Mouse (Mus musculus): ENCODE data around the gene Kptn.

The Kptn gene

DNA sequence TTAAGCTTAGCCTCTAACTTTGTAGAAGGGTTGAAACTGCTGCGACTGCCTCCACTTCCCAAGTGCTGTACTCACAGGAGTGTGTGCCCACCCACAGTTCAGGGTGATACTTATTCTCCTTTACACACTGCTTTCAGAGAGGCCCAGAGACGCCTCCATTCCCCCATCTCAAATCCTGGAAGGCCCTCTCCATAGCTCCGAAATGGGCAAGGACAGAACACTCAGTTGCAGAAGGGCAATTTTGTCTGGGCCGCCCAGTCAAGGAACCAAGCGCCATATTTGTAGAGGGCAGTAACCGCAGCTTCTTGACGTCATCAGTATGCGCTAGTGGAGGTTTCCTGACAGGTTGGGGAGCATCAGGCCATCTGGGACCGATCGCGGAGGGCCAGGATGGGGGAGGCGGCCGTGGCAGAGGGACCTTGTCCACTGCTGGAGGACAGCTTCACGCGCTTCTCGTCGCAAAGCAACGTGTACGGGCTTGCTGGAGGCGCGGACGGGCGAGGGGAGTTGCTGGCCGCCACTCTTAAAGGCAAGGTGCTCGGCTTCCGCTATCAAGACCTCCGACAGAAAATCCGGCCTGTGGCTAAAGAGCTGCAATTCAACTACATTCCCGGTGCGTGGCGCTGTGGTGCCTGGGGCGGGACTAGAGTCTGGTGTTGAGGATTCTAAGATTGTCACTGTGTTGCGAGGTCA, at the start of gene Kptn:
Kptn (plus strand) TSS at position 327 of the 693 bp plus-strand sequence.
- DNase-seq (ENCODE audit: low spot score in 2 of 2): peak; percentile 84 to 85

- DNase-seq (ENCODE audit: low spot score in 2 of 2): no peak
Observed at GRCm38 (mm10) chr7:16070846-16071245, 48.8 kb upstream of the Kptn start.

GRCm38 (mm10) chr7:16071906-16072305, 47.8 kb upstream of the Kptn start:
- DNase-seq (ENCODE audit: low spot score in 2 of 2): no peak

DNA sequence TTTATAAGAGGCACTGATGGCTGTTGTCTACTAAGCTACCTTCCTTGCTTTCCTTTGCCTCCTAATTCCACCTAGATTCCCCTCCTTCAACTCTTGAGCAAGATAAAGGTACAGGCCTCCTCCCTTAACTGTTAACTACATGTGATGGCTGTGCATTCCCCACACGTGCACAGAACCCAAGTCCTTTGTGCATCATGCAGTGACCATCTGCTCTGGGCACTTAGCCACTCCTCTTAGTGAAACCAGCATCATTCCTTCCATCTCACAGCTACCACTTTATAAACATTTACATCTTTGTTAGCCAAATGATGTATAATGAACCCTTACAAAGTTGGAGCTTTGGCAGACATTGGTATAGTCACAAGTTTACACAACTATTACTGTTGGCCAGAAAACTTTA, 39.7 kb upstream of the Kptn start:
- DNase-seq (ENCODE audit: low spot score in 2 of 2): no peak

GRCm38 (mm10) chr7:16080581-16080980, 39.1 kb upstream of the Kptn start:
- no peak for DNase-seq (ENCODE audit: low spot score in 2 of 2)

DNA sequence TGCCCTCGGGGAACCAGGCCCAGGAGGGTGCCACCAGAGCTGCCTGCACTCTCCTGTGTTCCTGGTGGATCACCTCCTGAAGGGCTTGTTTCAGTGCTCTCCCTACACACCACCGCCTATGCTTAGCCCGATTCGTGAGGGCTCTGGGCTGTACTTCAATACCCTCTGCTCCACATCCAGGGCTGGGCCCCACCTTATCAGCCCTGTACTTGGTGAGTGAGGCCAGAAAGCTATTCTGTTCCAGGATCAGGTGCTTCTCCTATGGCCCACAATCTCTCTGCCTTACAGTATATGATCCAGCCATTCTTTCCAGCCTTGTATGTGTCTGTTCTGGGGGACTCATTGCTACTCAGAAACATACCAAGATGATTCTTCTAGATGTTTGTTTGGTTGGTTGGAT, 36.3 kb upstream of the Kptn start:
- DNase-seq (ENCODE audit: low spot score in 2 of 2): no peak

DNA sequence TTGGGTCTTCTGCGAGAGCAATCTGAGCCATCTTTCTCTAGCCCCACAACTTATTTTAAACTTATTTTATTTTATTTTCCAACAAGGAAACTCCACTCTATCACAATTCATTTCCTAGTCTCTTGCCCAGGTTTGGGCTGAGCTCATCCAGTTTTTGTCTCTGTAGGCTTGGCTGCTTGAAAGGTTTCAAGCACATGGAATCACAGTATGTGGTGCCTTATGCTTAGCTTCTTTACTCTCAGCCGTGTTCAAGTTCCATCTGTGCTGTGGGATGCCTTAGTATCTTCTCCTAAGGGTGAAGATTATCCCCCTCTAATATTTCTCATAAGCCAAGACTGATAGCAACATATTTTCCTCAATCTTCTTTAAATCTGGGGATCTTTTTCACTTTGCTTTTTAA, 32.1 kb upstream of the Kptn start:
- no peak for DNase-seq (ENCODE audit: low spot score in 2 of 2)

- no peak for DNase-seq (ENCODE audit: low spot score in 2 of 2)
Observed at GRCm38 (mm10) chr7:16094592-16094991, 25.1 kb upstream of the Kptn start.

DNA sequence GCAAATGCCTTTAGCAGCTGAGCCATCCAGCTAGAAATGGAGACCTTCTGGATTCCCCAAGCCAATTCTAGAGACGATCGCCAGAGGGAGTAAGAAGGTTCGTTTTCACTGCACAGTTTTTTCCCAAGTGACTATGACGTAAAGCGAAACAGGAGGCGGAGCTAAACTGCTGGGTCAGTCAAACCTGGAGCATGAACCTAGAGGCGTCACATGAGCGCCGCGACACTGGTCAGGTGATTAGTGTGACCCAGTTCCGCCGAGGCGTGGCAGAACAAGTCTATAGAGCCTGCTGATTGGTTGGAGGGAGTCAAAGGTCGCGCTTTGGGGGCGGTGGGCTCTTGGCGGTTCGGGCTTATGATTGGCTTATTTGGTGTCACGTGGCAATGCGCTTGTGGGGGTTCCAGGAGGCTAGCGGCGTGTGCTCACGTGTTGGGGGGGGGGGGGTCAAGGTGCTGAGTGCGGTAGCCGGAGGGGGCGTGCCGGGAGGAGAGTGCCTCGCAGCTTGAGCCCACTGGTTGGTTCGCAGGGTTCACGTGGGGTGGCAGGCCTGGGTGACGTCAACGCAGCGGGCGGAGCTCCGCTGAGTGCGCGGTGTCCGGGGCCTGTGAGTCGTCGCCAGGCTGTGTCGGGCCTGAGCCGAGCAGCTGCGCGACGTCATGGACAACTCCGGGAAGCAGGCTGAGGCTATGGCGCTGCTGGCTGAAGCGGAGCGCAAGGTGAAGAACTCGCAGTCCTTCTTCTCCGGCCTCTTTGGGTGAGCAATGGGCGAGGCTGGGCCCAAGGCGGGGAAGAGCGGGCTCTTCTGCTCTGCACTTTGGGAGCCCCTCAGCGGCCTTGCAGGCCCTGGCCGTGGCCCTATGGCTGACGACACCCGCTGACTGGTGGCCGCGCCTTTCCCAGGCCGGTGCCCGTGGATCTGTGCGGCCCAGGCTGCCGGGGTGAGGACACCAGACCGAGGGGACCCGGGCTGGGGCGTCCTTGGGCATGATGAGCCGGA, 21.4 kb upstream of the Kptn start, which contains the start of gene Napa:
Napa (plus strand) TSS at position 438 of the 997 bp plus-strand sequence.
- peak; percentile 99 for DNase-seq (ENCODE audit: low spot score in 2 of 2)

DNA sequence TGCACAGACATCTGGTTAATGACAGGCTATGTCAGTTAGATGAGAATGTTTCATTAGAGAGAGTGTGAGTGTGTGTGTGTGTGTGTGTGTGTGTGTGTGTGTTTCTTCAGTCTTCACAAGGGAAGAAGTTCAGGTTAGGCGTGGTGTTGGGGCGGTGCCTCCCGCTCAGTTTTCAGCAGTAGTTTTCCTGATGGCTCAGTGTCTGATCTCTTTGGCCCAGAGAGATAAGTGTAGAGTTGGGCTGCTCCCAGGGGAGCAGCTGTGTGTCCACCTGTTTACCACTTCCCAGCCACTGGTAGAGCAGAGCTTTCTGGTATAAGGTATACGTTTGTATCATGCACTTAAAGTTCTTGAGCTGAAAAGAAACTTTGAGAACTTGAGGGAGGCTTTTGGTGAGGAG, 19.8 kb upstream of the Kptn start:
- DNase-seq (ENCODE audit: low spot score in 2 of 2): peak; percentile 17 to 46

DNA sequence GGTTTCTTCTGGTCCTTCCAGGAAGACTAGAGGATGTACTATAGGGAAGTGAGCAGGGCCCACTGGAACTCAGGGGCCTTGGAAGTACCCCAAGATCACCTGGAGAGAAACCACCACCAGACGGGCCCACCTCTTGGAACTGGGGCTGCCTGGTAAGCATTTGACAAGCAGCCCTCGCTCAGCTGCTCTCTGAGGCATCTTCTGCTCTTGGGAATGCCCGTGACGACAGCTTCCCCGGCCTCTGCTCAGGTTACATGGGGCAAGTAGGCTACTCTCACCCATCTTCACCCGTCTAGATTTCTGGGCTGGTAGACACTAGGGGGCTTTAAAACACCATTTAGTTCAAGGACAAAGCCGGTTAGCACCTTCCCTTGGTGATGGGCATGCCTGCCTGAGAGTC, 18.6 kb upstream of the Kptn start:
- no peak for DNase-seq (ENCODE audit: low spot score in 2 of 2)

DNA sequence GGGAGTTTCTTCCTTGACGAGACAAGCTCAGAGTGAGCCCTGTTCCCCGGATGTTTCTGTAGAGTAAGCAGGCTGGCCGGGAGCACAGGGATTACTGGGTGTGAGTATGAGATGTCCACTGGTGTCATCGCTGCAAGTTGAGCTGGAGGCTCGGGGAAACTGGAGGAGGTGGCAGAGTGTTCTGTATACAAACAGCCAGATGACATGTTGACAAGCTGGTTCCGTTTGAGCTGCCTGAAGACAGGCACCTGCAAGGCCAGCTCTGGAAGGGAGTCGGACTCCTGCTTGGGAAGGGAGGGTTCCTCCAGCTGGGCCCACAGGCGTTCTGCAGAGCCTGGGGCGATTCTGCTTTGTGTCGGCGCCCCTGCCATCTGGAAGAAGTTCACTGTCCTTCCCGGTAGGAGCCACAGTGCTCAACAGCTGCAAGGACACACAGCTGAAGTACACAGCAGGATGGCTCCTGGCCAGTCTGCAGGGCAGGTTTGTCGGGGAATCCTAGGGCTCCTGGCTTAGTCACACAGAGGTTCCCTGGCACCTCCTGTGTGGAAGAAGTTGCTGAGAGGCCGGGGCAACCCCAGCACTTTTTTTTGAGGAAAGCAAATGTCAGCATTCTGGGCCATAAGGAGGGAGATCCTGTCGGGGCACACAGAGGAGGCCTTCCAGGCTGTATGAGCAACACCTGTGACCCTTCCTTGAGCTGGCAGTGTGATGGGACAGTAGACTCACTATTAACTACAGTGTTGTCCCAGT, 17.8 kb upstream of the Kptn start:
- DNase-seq (ENCODE audit: low spot score in 2 of 2): no peak

- no peak for DNase-seq (ENCODE audit: low spot score in 2 of 2)
Observed at GRCm38 (mm10) chr7:16102686-16103226, 16.9 kb upstream of the Kptn start.

DNA sequence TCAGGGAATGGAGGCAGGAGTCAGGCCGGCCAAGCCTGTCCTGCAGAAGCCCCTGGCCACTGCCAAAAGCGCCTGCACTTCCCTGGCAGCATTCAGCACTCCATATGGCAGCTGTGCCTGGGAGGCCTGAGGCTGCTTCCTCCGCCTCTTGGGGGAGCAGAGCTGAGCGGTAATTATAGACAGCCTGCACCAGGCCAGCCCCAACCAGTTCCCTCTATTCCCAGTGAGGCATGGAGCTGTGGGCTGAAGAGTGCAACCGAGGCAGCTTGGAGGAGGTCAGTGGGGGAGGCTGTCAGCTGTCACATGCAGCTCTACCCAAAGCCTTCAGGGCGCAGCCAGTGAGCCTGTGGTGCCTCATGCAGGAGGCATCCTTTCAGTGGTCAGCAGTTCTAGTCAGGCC, 15.9 kb upstream of the Kptn start:
- no peak for DNase-seq (ENCODE audit: low spot score in 2 of 2)

DNA sequence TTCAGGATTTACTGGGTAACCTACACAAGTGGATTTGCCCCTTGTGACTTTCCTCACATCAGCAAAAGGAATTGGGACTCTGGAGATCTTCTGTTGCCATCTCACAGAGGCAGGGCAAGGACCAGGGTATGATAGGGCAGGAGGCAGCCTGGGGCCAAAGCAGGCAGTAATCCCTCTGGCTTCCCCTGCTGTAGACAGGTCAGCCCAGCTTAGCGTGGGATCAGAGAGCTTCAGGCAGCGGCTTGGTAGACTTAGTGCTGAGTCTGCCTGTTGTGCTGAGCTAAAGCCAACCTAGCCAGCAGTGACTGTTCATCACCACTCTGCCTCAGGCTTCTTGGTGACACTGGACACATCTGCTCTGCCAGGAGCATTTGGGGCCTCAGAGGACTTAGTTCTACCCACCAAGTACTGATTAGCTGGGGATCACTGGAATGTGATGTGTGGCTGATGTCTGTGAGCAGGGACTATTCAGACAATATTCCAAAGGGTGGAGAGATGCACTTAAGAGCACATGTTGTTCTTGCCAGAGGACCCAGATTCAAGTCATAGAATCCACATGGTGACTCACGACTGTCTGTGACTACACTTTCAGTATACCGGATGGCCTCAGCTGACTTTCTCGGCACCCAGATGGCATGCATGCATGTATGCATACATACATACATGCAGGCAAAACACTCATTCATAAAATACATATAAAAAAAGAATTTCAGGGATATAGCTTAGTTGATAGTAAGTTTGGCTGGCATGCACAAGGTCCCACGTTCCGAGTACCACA, 14.9 kb upstream of the Kptn start:
- no peak for DNase-seq (ENCODE audit: low spot score in 2 of 2)

- no peak for DNase-seq (ENCODE audit: low spot score in 2 of 2)
Observed at GRCm38 (mm10) chr7:16108886-16109542, 10.7 kb upstream of the Kptn start.

GRCm38 (mm10) chr7:16110158-16110557, 9.5 kb upstream of the Kptn start:
- DNase-seq (ENCODE audit: low spot score in 2 of 2): no peak

DNA sequence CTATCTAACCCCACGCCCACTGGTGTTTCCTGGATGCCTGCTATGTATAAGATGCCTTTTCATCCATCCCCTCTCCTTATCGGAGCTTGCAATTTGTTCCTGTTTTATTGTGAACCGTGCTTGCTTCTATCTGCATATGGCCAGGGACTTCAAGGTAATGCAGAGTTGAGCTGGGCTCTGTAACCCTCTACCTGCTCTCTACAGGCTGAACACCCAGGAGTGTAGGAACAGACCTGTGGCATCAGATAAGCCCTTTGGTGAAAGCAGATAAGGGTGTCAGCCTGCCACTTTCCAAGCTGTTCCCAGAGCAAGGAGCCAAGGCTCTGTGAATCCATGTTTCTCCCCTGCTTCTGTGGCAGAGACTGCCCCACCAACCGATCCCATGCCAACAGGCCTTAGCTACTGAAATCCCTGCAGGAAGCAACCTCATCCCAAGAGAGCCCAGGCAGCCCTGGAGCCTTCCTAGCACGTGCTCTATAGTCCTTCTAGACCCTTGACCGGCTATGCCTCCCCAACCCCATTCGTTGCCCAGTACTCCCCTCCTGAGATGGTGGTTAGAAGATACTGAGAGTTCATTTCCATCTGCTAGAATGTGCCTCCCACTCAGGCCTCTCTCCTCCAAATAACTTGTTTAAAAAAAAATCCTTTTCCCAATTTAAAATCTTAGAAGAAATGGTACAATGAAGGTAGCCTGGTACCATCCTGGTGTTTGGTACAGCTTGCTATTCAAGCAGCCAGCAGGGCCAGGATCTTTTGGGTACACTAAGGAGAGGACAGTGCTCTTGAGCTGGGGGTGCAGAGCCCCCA, 8.2 kb upstream of the Kptn start:
- DNase-seq (ENCODE audit: low spot score in 2 of 2): no peak

- no peak for DNase-seq (ENCODE audit: low spot score in 2 of 2)
Observed at GRCm38 (mm10) chr7:16116418-16116817, 3.3 kb upstream of the Kptn start.

DNA sequence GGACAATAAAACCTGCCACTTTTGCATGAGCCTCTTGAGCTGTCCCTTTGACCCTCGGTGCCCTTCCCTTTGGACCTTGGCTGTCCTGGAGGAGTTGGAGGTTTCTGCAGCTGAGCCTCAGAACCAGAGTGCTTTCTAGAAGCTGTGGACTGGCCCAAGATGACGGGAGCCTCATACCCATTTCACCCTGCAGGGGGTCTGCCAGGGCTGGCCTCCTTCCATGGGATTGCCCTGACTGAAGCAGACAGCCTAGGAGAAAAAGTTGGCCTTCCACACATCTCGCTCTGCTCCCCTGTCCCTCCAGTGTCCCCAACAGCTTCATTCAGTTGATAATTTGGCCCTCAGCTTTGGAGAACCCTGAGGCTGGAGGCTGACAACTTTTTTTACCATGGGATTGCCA, 2.6 kb upstream of the Kptn start:
- DNase-seq (ENCODE audit: low spot score in 2 of 2): no peak
